In the genomic region with DNA sequence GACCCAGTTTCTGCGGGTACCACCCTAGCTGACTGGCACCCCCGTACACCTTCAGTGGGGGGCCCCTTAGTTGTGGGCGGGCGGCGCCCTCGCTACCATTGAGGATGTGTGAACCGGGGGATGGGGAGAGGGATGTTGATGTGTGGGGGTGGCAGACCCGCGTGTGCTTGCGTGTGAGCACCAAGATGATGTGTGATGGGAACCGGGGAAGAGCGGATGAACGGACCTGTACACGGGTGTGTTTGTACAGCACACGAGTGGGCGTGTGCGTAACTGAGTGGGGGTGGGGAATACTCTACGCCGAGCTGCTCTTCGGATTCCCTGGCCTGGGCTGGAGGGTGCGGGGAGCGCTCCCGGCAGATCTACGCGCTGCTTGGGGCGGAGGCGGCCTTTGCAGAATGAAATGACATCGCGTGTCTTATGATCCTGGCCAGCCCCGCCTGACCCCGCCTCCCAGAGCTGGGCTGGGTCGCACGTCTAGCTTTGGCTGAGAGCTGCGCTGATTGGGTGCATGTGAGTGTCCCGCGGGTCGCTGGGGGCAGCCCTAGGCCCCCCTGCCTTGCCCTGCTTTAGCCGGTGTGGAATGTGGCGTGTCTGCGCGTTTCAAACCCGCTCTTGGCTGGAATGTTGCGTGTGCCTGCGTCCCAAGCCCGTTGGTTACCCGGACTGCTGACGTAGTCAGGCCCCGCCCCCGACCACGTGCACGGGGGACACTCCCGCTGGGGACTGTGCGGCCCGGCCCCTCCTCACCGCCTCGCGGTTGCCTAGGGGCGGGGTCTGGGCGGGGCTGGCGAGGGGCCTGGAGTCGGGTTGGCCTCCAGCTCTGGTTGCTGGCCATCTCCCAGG, we compare ENCODE assay signal across 8 mouse cellular contexts. TPM values are rescaled to one million over a fixed set of nuclear protein-coding genes. Genes with fewer than 3 reads are reported as not detected.
A peak's percentile ranks its signal among the peaks of the same experiment; 100 is the strongest.
DNase-seq lines count a peak whose midpoint lies in the region; ATAC-seq and TF ChIP-seq lines count a peak whose summit lies in the region.

No protein-coding gene starts in this region.

- under 1% methylated on average over 61 of the region's 61 CpGs for WGBS in heart, embryonic 12.5 days
- WGBS in kidney, postnatal 0 days: under 1% methylated on average over 61 of the region's 61 CpGs
- WGBS in liver, embryonic 11.5 days: under 1% methylated on average over 61 of the region's 61 CpGs
- under 1% methylated on average over 61 of the region's 61 CpGs for WGBS in stomach, embryonic 14.5 days

- TF ChIP-seq CTCF in C2C12 (IDR thresholded peaks at IDR 0.05; ENCODE audit: control insufficient read depth, insufficient read depth, insufficient read length): no peak
- no peak for TF ChIP-seq CTCF in brain, embryonic 14.5 days (IDR thresholded peaks at IDR 0.05; ENCODE audit: borderline replicate concordance, extremely low read depth, insufficient read depth, insufficient read length)
- no peak for TF ChIP-seq CTCF in kidney, postnatal 0 days (IDR thresholded peaks at IDR 0.05; ENCODE audit: low read depth)

- DNase-seq in brain, embryonic 14.5 days (ENCODE audit: low read depth): peak; percentile 99
- DNase-seq in kidney, postnatal 0 days (ENCODE audit: low spot score): peak; percentile 98
- DNase-seq in liver, embryonic 11.5 days (ENCODE audit: low spot score): peak; percentile 100
- peak; percentile 97 for DNase-seq in naive thymus-derived CD4-positive, alpha-beta T cell, adult 2 months (ENCODE audit: low read depth)

- peaks cover 16% of the 10 kb centered on the region for H3K79me3 ChIP-seq in C2C12 (ENCODE audit: low read depth)

- peak overlapping the region; percentile 91 for H3K9ac ChIP-seq in heart, embryonic 12.5 days
- peak overlapping the region; percentile 93 for H3K9ac ChIP-seq in kidney, postnatal 0 days (ENCODE audit: low read depth, low read length)
- peak overlapping the region; percentile 72 for H3K9ac ChIP-seq in liver, embryonic 11.5 days (ENCODE audit: low read depth, low read length)
- H3K9ac ChIP-seq in stomach, embryonic 14.5 days (replicated peaks; ENCODE audit: low read depth, low read length): peak overlapping the region; percentile 80

- H3K36me3 ChIP-seq in C2C12 (ENCODE audit: control insufficient read depth, insufficient read depth): no peaks in the 10 kb centered on the region
- H3K36me3 ChIP-seq in erythroblast, embryonic 14.5 days (ENCODE audit: control insufficient read depth): peaks cover 20% of the 10 kb centered on the region
- H3K36me3 ChIP-seq in heart, embryonic 12.5 days: peaks cover 6% of the 10 kb centered on the region; the same call in 1 of the 2 replicates
- H3K36me3 ChIP-seq in kidney, postnatal 0 days (ENCODE audit: insufficient read depth, low read length): no peaks in the 10 kb centered on the region
- no peaks in the 10 kb centered on the region for H3K36me3 ChIP-seq in liver, embryonic 11.5 days (ENCODE audit: control insufficient read depth, insufficient read depth, low read length)
- H3K36me3 ChIP-seq in stomach, embryonic 14.5 days (ENCODE audit: control insufficient read depth, insufficient read depth, low read length): no peaks in the 10 kb centered on the region

- H3K79me2 ChIP-seq in C2C12 (ENCODE audit: control insufficient read depth, insufficient read depth): peaks cover 48% of the 10 kb centered on the region

- ATAC-seq in heart, embryonic 12.5 days (ENCODE audit: insufficient number of reproducible peaks, low FRiP score): peak; percentile 88
- peak; percentile 87 for ATAC-seq in kidney, postnatal 0 days (replicated peaks; ENCODE audit: low FRiP score, low read depth)
- peak; percentile 81 for ATAC-seq in liver, embryonic 11.5 days (replicated peaks; ENCODE audit: low FRiP score)
- ATAC-seq in stomach, embryonic 14.5 days (ENCODE audit: insufficient number of reproducible peaks, insufficient read depth, low FRiP score, low read depth): peak; percentile 84

- no peaks in the 10 kb centered on the region for H3K9me3 ChIP-seq in erythroblast, embryonic 14.5 days (ENCODE audit: control insufficient read depth, low read length)
- no peaks in the 10 kb centered on the region for H3K9me3 ChIP-seq in heart, embryonic 12.5 days (replicated peaks)
- no peaks in the 10 kb centered on the region for H3K9me3 ChIP-seq in kidney, postnatal 0 days (replicated peaks; ENCODE audit: low read length)
- no peaks in the 10 kb centered on the region for H3K9me3 ChIP-seq in liver, embryonic 11.5 days (ENCODE audit: control insufficient read depth, low read length)
- H3K9me3 ChIP-seq in stomach, embryonic 14.5 days (ENCODE audit: control insufficient read depth, low read depth, low read length): no peaks in the 10 kb centered on the region

- no peak for TF ChIP-seq POLR2A in brain, embryonic 14.5 days (IDR thresholded peaks at IDR 0.05; ENCODE audit: borderline replicate concordance, extremely low read depth, insufficient read depth, insufficient read length, poor library complexity, severe bottlenecking)

- peak overlapping the region; percentile 98 for H3K4me3 ChIP-seq in C2C12 (ENCODE audit: insufficient read depth, poor library complexity, severe bottlenecking)
- peak overlapping the region; percentile 81 for H3K4me3 ChIP-seq in erythroblast, embryonic 14.5 days (replicated peaks)
- peak overlapping the region; percentile 88 for H3K4me3 ChIP-seq in heart, embryonic 12.5 days
- H3K4me3 ChIP-seq in kidney, postnatal 0 days (replicated peaks; ENCODE audit: low read depth, low read length): peak overlapping the region; percentile 86
- peak overlapping the region; percentile 80 for H3K4me3 ChIP-seq in liver, embryonic 11.5 days (ENCODE audit: low read depth, low read length)
- H3K4me3 ChIP-seq in stomach, embryonic 14.5 days (ENCODE audit: low read depth, low read length): peak overlapping the region; percentile 96

- peak overlapping the region; percentile 94 for H3K4me2 ChIP-seq in heart, embryonic 12.5 days
- peak overlapping the region; percentile 78 for H3K4me2 ChIP-seq in kidney, postnatal 0 days (ENCODE audit: low read length)
- H3K4me2 ChIP-seq in liver, embryonic 11.5 days: peak overlapping the region; percentile 99
- peak overlapping the region; percentile 93 for H3K4me2 ChIP-seq in stomach, embryonic 14.5 days (replicated peaks; ENCODE audit: low read depth, low read length)

- H3K4me1 ChIP-seq in erythroblast, embryonic 14.5 days (ENCODE audit: control insufficient read depth): peaks cover 91% of the 10 kb centered on the region
- peaks cover 56% of the 10 kb centered on the region for H3K4me1 ChIP-seq in heart, embryonic 12.5 days (replicated peaks)
- peaks cover 38% of the 10 kb centered on the region for H3K4me1 ChIP-seq in kidney, postnatal 0 days (replicated peaks; ENCODE audit: insufficient read depth, low read length)
- peaks cover 44% of the 10 kb centered on the region for H3K4me1 ChIP-seq in liver, embryonic 11.5 days (replicated peaks; ENCODE audit: control insufficient read depth, insufficient read depth, low read length)
- peaks cover 24% of the 10 kb centered on the region for H3K4me1 ChIP-seq in stomach, embryonic 14.5 days (ENCODE audit: control insufficient read depth, insufficient read depth, low read length)

- peak overlapping the region; percentile 76 for H3ac ChIP-seq in C2C12 (ENCODE audit: control insufficient read depth, insufficient read length, low read depth)

- no peaks in the 10 kb centered on the region for H3K27me3 ChIP-seq in C2C12 (ENCODE audit: control insufficient read depth, insufficient read depth, insufficient read length)
- H3K27me3 ChIP-seq in erythroblast, embryonic 14.5 days (ENCODE audit: control insufficient read depth): no peaks in the 10 kb centered on the region
- no peaks in the 10 kb centered on the region for H3K27me3 ChIP-seq in heart, embryonic 12.5 days (replicated peaks)
- H3K27me3 ChIP-seq in kidney, postnatal 0 days (ENCODE audit: insufficient read depth, low read length): no peaks in the 10 kb centered on the region
- no peaks in the 10 kb centered on the region for H3K27me3 ChIP-seq in liver, embryonic 11.5 days (replicated peaks; ENCODE audit: control insufficient read depth, insufficient read depth, low read length)
- no peaks in the 10 kb centered on the region for H3K27me3 ChIP-seq in stomach, embryonic 14.5 days (ENCODE audit: control insufficient read depth, insufficient read depth, low read length)

- peak overlapping the region; percentile 100 for H3K27ac ChIP-seq in heart, embryonic 12.5 days (ENCODE audit: poor library complexity, severe bottlenecking)
- H3K27ac ChIP-seq in kidney, postnatal 0 days: peak overlapping the region; percentile 97
- H3K27ac ChIP-seq in liver, embryonic 11.5 days (ENCODE audit: low read depth, low read length): peak overlapping the region; percentile 99
- peak overlapping the region; percentile 98 for H3K27ac ChIP-seq in stomach, embryonic 14.5 days (ENCODE audit: low read length)

TF ChIP-seq in C2C12, 6 proteins besides CTCF, POLR2A, EP300 and RAD21:
- TF ChIP-seq CEBPB (IDR thresholded peaks at IDR 0.05; ENCODE audit: low read depth): no peak
- no peak for TF ChIP-seq MYOD1 (IDR thresholded peaks at IDR 0.05; ENCODE audit: control insufficient read depth, insufficient read length, low read depth)
- TF ChIP-seq MYOG (IDR thresholded peaks at IDR 0.05; ENCODE audit: control insufficient read depth, extremely low read depth, insufficient read length): no peak
- TF ChIP-seq USF1 (IDR thresholded peaks at IDR 0.05; ENCODE audit: low read depth): peak; percentile 71
- peak; percentile 71 for TF ChIP-seq MAX (IDR thresholded peaks at IDR 0.05)
- TF ChIP-seq FOSL1 (IDR thresholded peaks at IDR 0.05; ENCODE audit: insufficient read depth, low read length, poor library complexity, severe bottlenecking): no peak

RNA-seq across cellular contexts. Expression of a gene that starts 1.1 kb away (rescaled TPM):
- 7.5 TPM for polyA plus RNA-seq in C2C12 (2012; fragmentation: generic; extraction: Trizol)
- 21.5 and 33.4 TPM in 2 replicates for polyA plus RNA-seq in brain, embryonic 14.5 days (2012; rRNA removed)
- 3.4 and 3.7 TPM in 2 replicates for polyA plus RNA-seq in erythroblast, embryonic 14.5 days (2012)
- polyA plus RNA-seq in heart, embryonic 12.5 days (2016; fragmentation: Nextera tagmentation; extraction: Ambion mirVana): 4.0 and 4.8 TPM in 2 replicates
- polyA plus RNA-seq in kidney, postnatal 0 days (2015; fragmentation: Nextera tagmentation; extraction: Ambion mirVana): 5.5 and 5.7 TPM in 2 replicates
- 3.5 and 3.9 TPM in 2 replicates for polyA plus RNA-seq in liver, embryonic 11.5 days (2014; fragmentation: Nextera tagmentation; extraction: Ambion mirVana)
- polyA plus RNA-seq in stomach, embryonic 14.5 days (2014; fragmentation: Nextera tagmentation; extraction: Ambion mirVana): 4.3 and 5.3 TPM in 2 replicates

Comparison
In these comparisons a context has a peak if more than half of its experiments do, and no peak if none do; other contexts are left out.
1. Peak in every context shown above with its lines: DNase-seq, ATAC-seq, H3K4me3 ChIP-seq and H3K27ac ChIP-seq.